Mouse (Mus musculus): ENCODE data around the gene Tom1l1. TPM values are rescaled to one million over a fixed set of nuclear protein-coding genes. Genes with fewer than 3 reads are reported as not detected.

Gene Tom1l1
- total RNA-seq, 2 experiments from 2014 or later: 50.1 to 124 TPM

DNA sequence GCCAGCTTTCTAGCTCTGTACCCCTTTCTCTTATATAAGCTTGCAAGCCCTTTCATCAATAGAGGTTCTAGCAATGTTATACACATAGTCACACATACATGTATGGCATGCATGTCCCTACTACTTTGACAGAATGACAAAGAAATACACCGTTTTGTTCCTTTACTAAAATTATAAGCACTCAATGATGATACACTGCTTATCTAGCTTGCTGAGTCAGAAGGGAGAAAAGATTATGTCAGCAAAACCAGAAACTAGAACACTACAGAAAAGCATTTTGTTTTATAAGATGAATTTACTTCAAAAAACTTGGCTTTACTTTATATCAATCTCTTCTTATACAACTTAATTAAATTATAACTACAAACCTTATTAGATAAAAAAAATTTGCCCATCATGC lies 63.0 kb downstream of the Tom1l1 start:
- no peak for ATAC-seq (replicated peaks; ENCODE audit: low FRiP score, poor library complexity, severe bottlenecking)

DNA sequence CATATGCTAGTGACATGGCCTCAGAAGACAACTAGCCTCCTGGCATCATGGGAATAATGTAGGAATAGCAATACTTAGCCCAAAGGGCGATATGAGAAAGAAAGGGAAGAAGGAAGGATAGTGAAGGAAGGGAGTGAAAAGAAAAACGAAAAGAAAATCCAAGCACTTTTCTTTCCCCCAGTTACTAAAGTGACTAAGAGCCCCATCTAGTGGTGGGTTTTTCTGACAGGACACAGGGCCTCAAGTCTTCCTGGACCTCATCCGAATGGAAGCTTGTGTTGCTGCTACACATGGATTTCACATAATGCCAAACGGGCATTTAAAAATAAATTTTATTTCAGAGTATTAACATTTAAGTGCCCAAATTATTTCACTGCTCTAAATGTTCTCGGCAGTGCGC lies 64.7 kb downstream of the Tom1l1 start:
- peak; percentile 84 for ATAC-seq (replicated peaks; ENCODE audit: low FRiP score, poor library complexity, severe bottlenecking)

- no peak for ATAC-seq (replicated peaks; ENCODE audit: low FRiP score, poor library complexity, severe bottlenecking)
Measured at GRCm38 (mm10) chr11:90622500-90622899, 65.7 kb downstream of the Tom1l1 start.

DNA sequence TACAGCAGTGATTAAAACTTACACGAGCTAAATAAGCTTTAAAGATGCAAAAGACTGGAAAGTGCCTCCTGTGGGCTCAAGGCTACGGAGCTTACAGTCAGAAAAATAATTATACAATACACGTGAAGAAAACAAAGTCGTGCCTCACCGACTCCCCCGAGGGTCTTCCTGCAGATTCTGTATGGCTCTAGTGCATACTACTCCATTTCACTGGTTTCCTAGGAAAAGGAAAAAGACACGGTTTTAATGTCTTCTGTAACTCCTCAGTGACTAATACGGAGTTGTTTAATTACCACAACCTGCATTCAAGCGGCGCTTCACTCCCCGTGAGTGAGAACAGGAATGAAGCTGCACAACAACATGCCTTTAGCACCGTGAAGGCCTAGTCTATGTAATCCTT lies 66.1 kb downstream of the Tom1l1 start:
- ATAC-seq (replicated peaks; ENCODE audit: low FRiP score, poor library complexity, severe bottlenecking): no peak

GRCm38 (mm10) chr11:90616431-90616830 lies 71.7 kb downstream of the Tom1l1 start:
- ATAC-seq (replicated peaks; ENCODE audit: low FRiP score, poor library complexity, severe bottlenecking): peak; percentile 69; the same call in 1 of the 2 replicates

- ATAC-seq (replicated peaks; ENCODE audit: low FRiP score, poor library complexity, severe bottlenecking): no peak
Measured at GRCm38 (mm10) chr11:90614743-90615142, 73.4 kb downstream of the Tom1l1 start.

- ATAC-seq (replicated peaks; ENCODE audit: low FRiP score, poor library complexity, severe bottlenecking): no peak
Measured at GRCm38 (mm10) chr11:90612118-90612517, 76.0 kb downstream of the Tom1l1 start.

DNA sequence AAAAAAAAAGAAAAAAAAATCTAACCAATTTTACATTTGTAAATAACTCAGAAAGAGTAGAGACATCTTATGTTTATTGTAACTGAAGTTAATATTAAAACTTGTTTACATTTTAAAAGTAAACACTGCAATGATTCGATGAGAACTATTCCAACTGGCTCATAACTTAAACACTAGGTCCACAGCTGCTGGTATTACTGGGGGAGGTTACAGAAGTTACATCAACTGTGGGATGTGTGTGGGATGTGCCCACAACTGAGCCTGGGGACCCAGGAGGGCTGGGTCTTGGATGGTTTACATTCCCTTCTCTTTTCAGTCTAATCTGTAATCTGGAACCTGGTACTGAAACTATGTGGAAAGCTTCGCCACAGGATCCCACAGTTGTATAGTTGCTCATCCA lies 85.1 kb downstream of the Tom1l1 start:
- no peak for ATAC-seq (replicated peaks; ENCODE audit: low FRiP score, poor library complexity, severe bottlenecking)

- ATAC-seq (replicated peaks; ENCODE audit: low FRiP score, poor library complexity, severe bottlenecking): no peak
Measured at GRCm38 (mm10) chr11:90595826-90596225, 92.3 kb downstream of the Tom1l1 start.

Other genes with a start within 250 kb of the Tom1l1 start
- 28.6 and 34.9 TPM in 2 replicates for gene Stxbp4, start 50.3 kb downstream of the Tom1l1 start, total RNA-seq (2015; ENCODE audit: low replicate concordance)
- gene Stxbp4, start 50.3 kb downstream of the Tom1l1 start, total RNA-seq (2017; ENCODE audit: low replicate concordance): 29.7 and 41.9 TPM in 2 replicates
- 40.3 and 52.6 TPM in 2 replicates for gene Cox11, start 50.2 kb downstream of the Tom1l1 start, total RNA-seq (2015; ENCODE audit: low replicate concordance)
- 33.4 and 45.7 TPM in 2 replicates for gene Cox11, start 50.2 kb downstream of the Tom1l1 start, total RNA-seq (2017; ENCODE audit: low replicate concordance)

Measured in erythroblast, adult 5-6 weeks (primary cell).